Comparison of ENCODE assay signal across 8 mouse cellular contexts in the genomic region with DNA sequence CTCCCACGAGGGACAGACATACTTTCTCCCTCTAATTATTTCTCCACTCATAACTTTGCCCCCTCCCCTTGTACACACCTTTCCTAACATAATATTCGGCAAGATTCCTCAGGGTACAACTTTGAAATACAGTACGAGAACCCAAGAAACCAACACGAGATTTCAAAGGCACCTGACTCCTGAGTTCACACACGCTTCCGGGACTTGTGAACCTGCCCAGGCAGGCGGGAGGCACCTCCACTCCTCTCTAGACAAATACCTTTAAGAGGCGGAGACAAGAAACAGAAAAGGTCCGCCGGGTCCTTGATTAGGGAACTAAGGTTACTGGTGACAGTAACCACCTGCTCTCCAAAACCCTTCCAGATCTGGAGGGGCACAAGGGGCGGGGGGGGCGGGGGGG. TPM values are rescaled to one million over a fixed set of nuclear protein-coding genes. Genes with fewer than 3 reads are reported as not detected.
DNase-seq lines count a peak whose midpoint lies in the region; ATAC-seq lines count a peak whose summit lies in the region.
"Had no signal": no experiment of that assay in that cellular context is flagged by ENCODE, and none has a peak within 500 bp of the region (broad histone marks: within the 10 kb centered on the region; RNA-seq: fewer than 3 reads in every experiment).

No protein-coding gene starts in this region.

- peak overlapping the region; percentile 80 for H3K4me2 ChIP-seq in forebrain, embryonic 13.5 days

- peak overlapping the region; percentile 90 for H3K9ac ChIP-seq in forebrain, embryonic 13.5 days

- no peak overlapping the region for H3K27ac ChIP-seq in forebrain, embryonic 13.5 days

- H3K4me1 ChIP-seq in forebrain, embryonic 13.5 days, result peaks cover 31% of the 10 kb centered on the region
- peaks cover 20% of the 10 kb centered on the region for H3K4me1 ChIP-seq in megakaryocyte, embryonic 14.5 days

- no peaks in the 10 kb centered on the region for H3K9me3 ChIP-seq in forebrain, embryonic 13.5 days (replicated peaks)
- no peaks in the 10 kb centered on the region for H3K9me3 ChIP-seq in megakaryocyte, embryonic 14.5 days

- H3K4me3 ChIP-seq in forebrain, embryonic 13.5 days, result peak overlapping the region; percentile 87
- H3K4me3 ChIP-seq in megakaryocyte, embryonic 14.5 days (replicated peaks), result peak overlapping the region; percentile 3

- WGBS in forebrain, embryonic 13.5 days, result 6% methylated on average over 12 of the region's 12 CpGs

- no peak for ATAC-seq in forebrain, embryonic 13.5 days

- peak; percentile 44 to 53 for DNase-seq in CD8-positive naive resting alpha-beta T cell, adult 2 months (ENCODE audit: low read depth in 2 of 2, low spot score in 2 of 2)
- DNase-seq in T-cell, adult 2 months (ENCODE audit: low spot score), result peak; percentile 69
- DNase-seq in kidney, postnatal 10 days, result peak; percentile 51
- peak; percentile 45 for DNase-seq in thymus, postnatal 4 days
- DNase-seq in left cerebral cortex, postnatal 36 days (ENCODE audit: low spot score in 2 of 2), result no peak

- no peaks in the 10 kb centered on the region for H3K36me3 ChIP-seq in forebrain, embryonic 13.5 days (ENCODE audit: poor library complexity, severe bottlenecking)
- no peaks in the 10 kb centered on the region for H3K36me3 ChIP-seq in megakaryocyte, embryonic 14.5 days (replicated peaks; ENCODE audit: low read length)

- peaks cover 17% of the 10 kb centered on the region; the same call in 1 of the 2 replicates for H3K27me3 ChIP-seq in forebrain, embryonic 13.5 days
- H3K27me3 ChIP-seq in megakaryocyte, embryonic 14.5 days (replicated peaks), result peaks cover 70% of the 10 kb centered on the region

- intact Hi-C loops in left cerebral cortex, postnatal 36 days (cut with DNase I), result loop anchor here (5.0 kb wide), 2 partner anchors 43 to 148 kb away; a partner anchor contains a TSS

RNA-seq across cellular contexts. Expression of a gene that starts 1.1 kb away (rescaled TPM):
- polyA plus RNA-seq in forebrain, embryonic 13.5 days (2015; fragmentation: Nextera tagmentation; extraction: Ambion mirVana), result 4.2 and 4.6 TPM in 2 replicates
- polyA plus RNA-seq in megakaryocyte, embryonic 14.5 days (2012; ENCODE audit: insufficient read depth, low replicate concordance), result 0.48 TPM in 1 of 2 replicates, not detected in the other
- 10 to 100 TPM; 61.1 to 63.1 TPM for total RNA-seq in left cerebral cortex, postnatal 36 days (2021)
- polyA plus RNA-seq: erythroblast, embryonic 14.5 days had no signal

Comparison
In these comparisons a context has a peak if more than half of its experiments do, and no peak if none do; other contexts are left out.
1. DNase-seq: peak in CD8-positive naive resting alpha-beta T cell, adult 2 months (2 of 2), T-cell, adult 2 months (single experiment), kidney, postnatal 10 days (single experiment) and thymus, postnatal 4 days (single experiment); none in left cerebral cortex, postnatal 36 days (0 of 2).